Mouse (Mus musculus) forebrain, postnatal 0 days (tissue): ENCODE data around the gene Pagr1b. TPM values are rescaled to one million over a fixed set of nuclear protein-coding genes. Genes with fewer than 3 reads are reported as not detected.

ENCODE experiments used
- ATAC-seq: fragments of 200-750 bp; cut with Nextera tagmentation; 2 replicates; pipeline ENCODE4 v1.8.0; 2017; ENCODE audit warnings: mild to moderate bottlenecking, moderate library complexity
- DNase-seq: peaks from one replicate; pipeline ENCODE4 v3.0.0-alpha.2; 2015
- H3K27ac ChIP-seq: fragments of 300-500 bp; sonication (generic); 2 replicates; pipeline ENCODE4 v1.5.1; 2014; ENCODE audit warnings: low read depth, mild to moderate bottlenecking, antibody characterized with exemption, low read length, moderate library complexity, mixed read lengths
- H3K27me3 ChIP-seq: fragments of 300-500 bp; sonication (generic); 2 replicates; pipeline ENCODE4 v1.6.1; 2014; ENCODE audit warnings: mild to moderate bottlenecking, low read length, mixed read lengths; ENCODE audit not compliant: insufficient read depth
- H3K36me3 ChIP-seq: fragments of 300-500 bp; sonication (generic); 2 replicates; pipeline ENCODE4 v1.6.1; 2014; ENCODE audit warnings: mild to moderate bottlenecking, moderate library complexity; ENCODE audit not compliant: insufficient read depth
- H3K4me1 ChIP-seq: fragments of 300-500 bp; sonication (generic); 2 replicates; pipeline ENCODE4 v1.6.1; 2014; ENCODE audit warnings: antibody characterized with exemption; ENCODE audit not compliant: insufficient read depth
- H3K4me2 ChIP-seq: fragments of 300-500 bp; sonication (generic); 2 replicates; pipeline ENCODE4 v1.6.1; 2014; ENCODE audit warnings: low read depth, mild to moderate bottlenecking, moderate library complexity
- H3K4me3 ChIP-seq: fragments of 300-500 bp; sonication (generic); 2 replicates; pipeline ENCODE4 v1.5.1; 2014; ENCODE audit warnings: low read depth, low read length, mixed read lengths
- H3K9ac ChIP-seq: fragments of 300-500 bp; sonication (generic); 2 replicates; pipeline ENCODE4 v1.6.1; 2014; ENCODE audit warnings: mild to moderate bottlenecking
- H3K9me3 ChIP-seq: fragments of 300-500 bp; sonication (generic); 2 replicates; pipeline ENCODE4 v1.6.1; 2016; ENCODE audit warnings: low read length
- CTCF ChIP-seq: sonication (generic); IDR thresholded peaks from 2 replicates; pipeline ENCODE4 v1.5.1; 2016; ENCODE audit warnings: antibody characterized with exemption, control low read depth, low read depth
- WGBS: fragments of 180-500 bp; shearing (Covaris S2); extraction: QIAGEN DNeasy Blood & Tissue Kit; methylation state at CpG from one replicate; pipeline ENCODE4 v1.1.7; 2014; 5-methylcytosine and 5-hydroxymethylcytosine counted together
- polyA plus RNA-seq: library from polyadenylated mRNA; unstranded; fragments of >200 nt; fragmentation: Nextera tagmentation; extraction: Ambion mirVana; gene quantifications from 2 replicates; pipeline ENCODE4 v1.2.1, GENCODE M21; 2015
- total RNA-seq: library from RNA; depleted of rRNA; stranded (reverse); fragments of >200 nt; gene quantifications from 2 replicates; pipeline ENCODE4 v1.2.3, GENCODE M21; 2014

Gene Pagr1b
- total and polyA plus RNA-seq, 2 experiments from 2014 or later, result 1.0 to 3.8 TPM

GRCm38 (mm10) chr7:126978841-126979240 lies 37.4 kb downstream of the Pagr1b start:
- H3K36me3 ChIP-seq, result peaks cover 36% of the 10 kb centered on the region
- no peak for ATAC-seq
- 0 out of 2 replicates have a peak, but pooled peaks cover 4% of the 10 kb centered on the region for H3K4me1 ChIP-seq
- no peak overlapping the region for H3K9ac ChIP-seq
- TF ChIP-seq CTCF, result no peak
- no peak overlapping the region for H3K27ac ChIP-seq
- no peak overlapping the region for H3K4me2 ChIP-seq
- WGBS, result 98% methylated on average over 6 of the region's 6 CpGs
- no peaks in the 10 kb centered on the region for H3K27me3 ChIP-seq
- no peak overlapping the region for H3K4me3 ChIP-seq
- no peak for DNase-seq
- no peaks in the 10 kb centered on the region for H3K9me3 ChIP-seq

- Histone ChIP-seq H3K9me3 (no peaks in the 10 kb centered on the region), H3K4me1 (0 out of 2 replicates have a peak, but pooled peaks cover 4% of the 10 kb centered on the region), H3K27me3 (no peaks in the 10 kb centered on the region), H3K4me3 (peak overlapping the region; percentile 95), H3K4me2 (peak overlapping the region; percentile 90), H3K9ac (peak overlapping the region; percentile 99), H3K27ac (peak overlapping the region; percentile 99), H3K36me3 (peaks cover 39% of the 10 kb centered on the region)
- no peak for TF ChIP-seq CTCF
- WGBS, result 28% methylated on average over 14 of the region's 14 CpGs
- DNase-seq, result peak; percentile 12
- ATAC-seq, result no peak
These were observed 39.3 kb downstream of the Pagr1b start for GRCm38 (mm10) chr7:126976878-126977459.

- 1% methylated on average over 55 of the region's 55 CpGs for WGBS
- peak within 1 kb of the TSS; percentile 99 for H3K9ac ChIP-seq
- peak within 1 kb of the TSS; percentile 90 for H3K4me2 ChIP-seq
- peak; percentile 98 for ATAC-seq
- H3K27me3 ChIP-seq, result no peaks in the 10 kb centered on the region
- TF ChIP-seq CTCF, result peak; percentile 99
- H3K4me3 ChIP-seq, result peak within 1 kb of the TSS; percentile 95
- DNase-seq, result peak; percentile 99
- peak within 1 kb of the TSS; percentile 99 for H3K27ac ChIP-seq
- H3K36me3 ChIP-seq, result peaks cover 34% of the 10 kb centered on the region
- no peaks in the 10 kb centered on the region for H3K9me3 ChIP-seq
- H3K4me1 ChIP-seq, result 0 out of 2 replicates have a peak, but pooled peaks cover 4% of the 10 kb centered on the region
These were observed 40.1 kb downstream of the Pagr1b start, which contains the start of gene Cdiptos for GRCm38 (mm10) chr7:126975950-126976866. Cdiptos (minus strand) TSS chr7:126976098.

GRCm38 (mm10) chr7:126975893-126975949 lies 40.6 kb downstream of the Pagr1b start, which contains the start of gene Cdipt:
Cdipt (plus strand) TSS chr7:126975914.
- Histone ChIP-seq H3K27me3 (no peaks in the 10 kb centered on the region), H3K4me1 (0 out of 2 replicates have a peak, but pooled peaks cover 4% of the 10 kb centered on the region), H3K27ac (peak within 1 kb of the TSS; percentile 99), H3K9ac (peak within 1 kb of the TSS; percentile 99), H3K4me2 (peak within 1 kb of the TSS; percentile 90), H3K4me3 (peak within 1 kb of the TSS; percentile 95), H3K36me3 (peaks cover 39% of the 10 kb centered on the region), H3K9me3 (no peaks in the 10 kb centered on the region)
- ATAC-seq, result no peak
- WGBS, result 6% methylated on average over 1 of the region's 1 CpGs
- TF ChIP-seq CTCF, result no peak
- DNase-seq, result no peak

- Histone ChIP-seq H3K4me2 (peak overlapping the region; percentile 90), H3K36me3 (peaks cover 40% of the 10 kb centered on the region), H3K27ac (no peak overlapping the region), H3K27me3 (no peaks in the 10 kb centered on the region), H3K9ac (peak overlapping the region; percentile 99; the same call in 1 of the 2 replicates), H3K9me3 (no peaks in the 10 kb centered on the region), H3K4me1 (0 out of 2 replicates have a peak, but pooled peaks cover 4% of the 10 kb centered on the region), H3K4me3 (no peak overlapping the region; the same call in 1 of the 2 replicates)
- 11% methylated on average over 8 of the region's 8 CpGs for WGBS
- no peak for TF ChIP-seq CTCF
- ATAC-seq (no peak), DNase-seq (no peak)
These were observed 40.8 kb downstream of the Pagr1b start for GRCm38 (mm10) chr7:126975493-126975892.

- 59% methylated on average over 6 of the region's 6 CpGs for WGBS
- Histone ChIP-seq H3K4me2 (no peak overlapping the region), H3K27ac (no peak overlapping the region), H3K27me3 (no peaks in the 10 kb centered on the region), H3K4me3 (no peak overlapping the region), H3K36me3 (peaks cover 67% of the 10 kb centered on the region), H3K9ac (no peak overlapping the region), H3K4me1 (no peaks in the 10 kb centered on the region), H3K9me3 (no peaks in the 10 kb centered on the region)
- ATAC-seq (no peak), DNase-seq (no peak)
- TF ChIP-seq CTCF, result no peak
These were observed 48.9 kb downstream of the Pagr1b start for GRCm38 (mm10) chr7:126967361-126967760.

GRCm38 (mm10) chr7:126965568-126965967 lies 50.7 kb downstream of the Pagr1b start:
- Histone ChIP-seq H3K4me2 (no peak overlapping the region), H3K9ac (no peak overlapping the region), H3K4me1 (no peaks in the 10 kb centered on the region), H3K9me3 (no peaks in the 10 kb centered on the region), H3K27ac (no peak overlapping the region), H3K27me3 (no peaks in the 10 kb centered on the region), H3K4me3 (no peak overlapping the region), H3K36me3 (peaks cover 74% of the 10 kb centered on the region)
- WGBS, result 45% methylated on average over 3 of the region's 3 CpGs
- TF ChIP-seq CTCF, result no peak
- ATAC-seq (no peak), DNase-seq (no peak)
